Mouse (Mus musculus) cerebellum, postnatal 10 days (tissue): ENCODE measurements around the gene Ppp2r5c.

Experiments used
- DNase-seq, 2 experiments: peaks; one replicate each; pipeline ENCODE4 v3.0.0; 2021; ENCODE audit warnings: mixed read lengths in 2 of 2

Gene Ppp2r5c

DNA sequence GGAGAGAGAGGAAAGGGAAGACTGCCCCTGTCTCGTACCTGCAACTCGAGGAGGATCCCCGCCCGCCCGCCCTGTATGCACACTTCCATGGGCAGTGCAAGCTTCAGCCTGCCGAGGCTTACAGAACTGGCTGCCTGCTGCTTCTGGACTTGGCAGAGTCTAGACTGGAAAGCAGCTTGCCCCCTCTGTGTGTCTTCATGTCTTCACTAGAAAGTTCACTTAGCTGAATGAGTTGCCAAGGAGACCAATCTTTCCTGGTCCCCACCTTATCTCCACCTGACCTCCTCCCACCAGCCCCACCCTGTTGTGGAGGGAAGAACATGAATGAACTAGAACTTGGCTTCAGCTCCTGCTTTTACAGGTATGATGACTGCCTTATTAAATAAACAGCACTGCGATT lies 66.0 kb downstream of the Ppp2r5c start:
- peak; percentile 66 to 76 for DNase-seq

DNA sequence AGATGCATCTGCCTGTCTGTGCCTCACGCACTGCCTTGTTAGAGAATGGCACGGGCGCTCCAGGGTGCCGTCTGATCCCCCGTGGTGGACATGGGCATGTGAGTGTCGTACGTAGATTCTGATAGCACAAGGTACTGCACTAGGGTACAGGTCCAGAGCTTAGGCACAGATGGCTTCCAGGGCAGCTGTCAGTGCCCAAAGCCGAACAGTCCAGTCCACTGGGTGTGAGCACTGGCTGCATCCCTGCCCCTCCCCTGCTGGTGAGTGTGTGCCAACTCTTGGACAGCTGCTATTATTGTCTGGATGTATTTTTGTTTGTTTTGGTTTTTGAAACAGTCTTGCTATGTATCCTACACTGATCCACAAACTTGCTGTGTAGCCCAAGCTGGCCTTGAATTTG lies 68.8 kb downstream of the Ppp2r5c start:
- peak; percentile 66 to 73 for DNase-seq

- DNase-seq = no peak
Measured at GRCm38 (mm10) chr12:110520236-110520987, 73.5 kb downstream of the Ppp2r5c start.

DNA sequence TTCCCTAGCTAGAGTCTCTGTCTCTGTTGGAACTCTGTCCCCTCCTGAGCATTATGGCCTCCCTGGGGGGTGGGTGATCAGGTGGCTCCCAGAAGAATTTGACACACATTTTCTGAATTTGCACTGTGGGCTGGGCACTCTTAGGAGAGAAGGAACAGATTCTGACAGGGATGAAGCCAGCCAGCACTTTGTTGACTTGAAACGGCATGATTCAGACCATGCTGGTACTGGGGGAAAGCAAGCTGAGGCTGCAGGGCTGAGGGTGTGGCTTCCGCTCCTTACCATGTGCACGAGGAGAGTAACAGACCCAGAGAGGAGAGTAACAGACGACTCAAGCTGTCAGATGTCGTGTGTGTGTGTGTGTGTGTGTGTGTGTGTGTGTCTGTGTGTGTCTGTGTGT lies 76.6 kb downstream of the Ppp2r5c start:
- no peak for DNase-seq

- no peak for DNase-seq
Measured at GRCm38 (mm10) chr12:110532711-110533110, 85.8 kb downstream of the Ppp2r5c start.

DNA sequence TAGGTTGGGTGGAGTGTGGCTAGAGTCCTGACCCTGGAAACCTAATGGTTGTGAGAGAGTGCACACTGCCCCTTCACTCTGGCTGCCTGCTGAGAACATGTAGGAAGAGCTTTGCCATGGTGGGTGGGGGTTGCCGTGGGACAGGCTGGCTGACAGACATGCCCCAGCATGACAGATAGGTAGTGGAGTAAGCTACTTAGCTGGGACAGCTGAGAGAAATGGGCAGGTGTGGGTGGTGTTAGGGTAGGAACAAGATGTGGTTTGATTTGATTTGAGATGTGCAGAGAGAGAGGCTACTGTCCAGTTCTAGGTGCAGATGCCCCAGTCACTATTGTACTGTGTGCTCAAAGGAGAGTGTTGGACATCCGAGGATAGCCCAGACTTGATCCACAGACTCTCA lies 86.2 kb downstream of the Ppp2r5c start:
- no peak for DNase-seq

DNA sequence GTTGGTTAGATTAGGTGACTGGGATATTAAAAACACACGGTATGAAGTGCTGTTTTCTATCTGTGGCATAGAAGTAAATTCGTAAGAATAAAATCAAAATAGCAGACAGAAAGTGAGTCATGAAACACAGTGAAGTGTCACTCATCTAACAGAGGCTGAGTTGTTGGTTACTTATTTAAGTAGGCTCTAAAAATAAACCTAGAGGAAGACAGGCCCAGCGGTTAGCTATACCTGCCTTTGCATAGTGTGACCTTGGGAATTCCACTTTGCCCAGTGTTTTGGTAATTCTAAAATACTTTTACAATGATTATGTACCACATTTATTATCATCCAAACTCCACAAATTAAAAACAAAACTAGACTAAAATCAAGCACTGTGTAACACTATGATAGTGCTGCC lies 86.9 kb downstream of the Ppp2r5c start:
- no peak for DNase-seq

DNA sequence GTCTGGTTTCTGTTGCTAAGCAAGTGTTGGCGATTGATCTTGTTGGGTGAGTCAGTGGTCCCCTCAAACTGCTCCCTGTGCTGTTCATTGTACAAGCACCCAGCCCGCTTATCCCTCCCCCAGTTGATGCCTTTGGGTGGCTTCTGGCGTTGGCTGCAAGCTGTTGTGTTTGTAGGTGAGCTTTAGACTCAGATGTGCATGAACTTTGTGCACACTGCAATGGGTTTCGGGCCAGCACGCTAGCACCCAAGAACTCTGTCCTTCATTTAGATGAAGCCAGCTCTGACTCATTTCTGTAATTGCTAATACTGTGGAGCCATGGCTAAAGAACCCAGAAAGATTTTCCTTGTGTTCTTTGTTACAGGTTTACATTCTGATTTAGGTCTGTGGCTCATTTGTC lies 88.4 kb downstream of the Ppp2r5c start:
- DNase-seq = no peak

- peak; percentile 64 to 73 for DNase-seq
Measured at GRCm38 (mm10) chr12:110537751-110538150, 90.8 kb downstream of the Ppp2r5c start.

GRCm38 (mm10) chr12:110539346-110539745 lies 92.4 kb downstream of the Ppp2r5c start:
- no peak for DNase-seq

DNA sequence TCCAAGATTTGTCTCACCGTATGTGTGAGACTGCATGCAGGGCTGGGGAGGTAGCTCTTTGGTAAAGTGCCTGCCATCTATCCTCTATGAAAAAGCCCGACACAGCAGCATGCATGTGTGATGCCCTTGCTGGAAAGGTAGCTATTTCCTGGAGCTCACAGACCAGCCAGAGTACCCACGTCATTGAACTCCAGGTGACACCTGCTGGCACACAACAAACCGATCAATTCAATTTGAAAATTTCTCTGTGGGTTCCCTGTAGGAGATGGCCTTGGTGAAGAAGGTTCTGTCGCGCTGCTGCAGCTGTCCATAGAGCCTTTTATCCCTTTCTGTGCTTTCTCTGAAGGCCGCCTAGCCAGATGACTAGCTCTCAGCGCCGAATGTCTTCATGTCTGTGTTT lies 92.9 kb downstream of the Ppp2r5c start:
- no peak for DNase-seq

DNA sequence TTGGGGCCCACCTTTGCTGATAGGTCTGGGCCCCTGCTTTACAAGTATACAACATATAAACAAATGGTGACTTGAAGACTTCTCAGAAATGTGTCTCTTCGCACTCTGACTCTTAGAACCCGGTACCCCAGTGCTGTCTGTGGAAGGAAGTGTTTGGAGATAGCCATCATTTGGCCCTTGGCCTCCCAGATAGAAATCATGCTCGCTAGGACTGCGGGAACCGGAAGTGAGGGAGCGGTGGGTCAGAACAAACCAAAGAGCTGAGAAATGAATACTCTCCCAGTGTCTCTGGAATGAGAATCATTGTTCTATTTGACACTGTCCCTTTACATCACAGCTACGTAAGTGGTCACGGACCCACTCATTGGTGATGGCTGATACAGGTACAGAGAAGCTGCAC lies 93.4 kb downstream of the Ppp2r5c start:
- no peak for DNase-seq

DNA sequence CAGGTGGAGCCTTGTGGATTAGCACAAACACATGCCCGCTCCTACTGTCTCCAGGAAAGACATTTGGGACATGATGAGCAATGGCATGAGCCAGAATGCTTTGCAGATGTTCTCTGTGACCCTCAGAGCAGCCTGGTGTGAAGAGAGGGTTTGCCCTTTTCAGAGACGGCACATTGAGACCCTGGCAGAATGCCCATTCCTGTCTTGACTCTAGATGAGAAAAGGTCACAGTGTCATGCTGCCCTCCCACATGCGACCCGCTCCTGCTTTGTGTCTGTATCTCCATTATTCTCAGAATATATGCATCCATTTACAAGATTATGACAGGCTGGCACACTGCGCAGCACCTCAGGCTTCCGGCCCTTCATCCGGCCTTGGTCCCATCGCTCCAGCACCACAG lies 94.1 kb downstream of the Ppp2r5c start:
- peak; percentile 35 to 36 for DNase-seq

- DNase-seq = no peak
Measured at GRCm38 (mm10) chr12:110541528-110541927, 94.6 kb downstream of the Ppp2r5c start.

- DNase-seq = no peak
Measured at GRCm38 (mm10) chr12:110545040-110545701, 98.3 kb downstream of the Ppp2r5c start.

GRCm38 (mm10) chr12:110547573-110547972 lies 100.7 kb downstream of the Ppp2r5c start:
- DNase-seq = no peak

DNA sequence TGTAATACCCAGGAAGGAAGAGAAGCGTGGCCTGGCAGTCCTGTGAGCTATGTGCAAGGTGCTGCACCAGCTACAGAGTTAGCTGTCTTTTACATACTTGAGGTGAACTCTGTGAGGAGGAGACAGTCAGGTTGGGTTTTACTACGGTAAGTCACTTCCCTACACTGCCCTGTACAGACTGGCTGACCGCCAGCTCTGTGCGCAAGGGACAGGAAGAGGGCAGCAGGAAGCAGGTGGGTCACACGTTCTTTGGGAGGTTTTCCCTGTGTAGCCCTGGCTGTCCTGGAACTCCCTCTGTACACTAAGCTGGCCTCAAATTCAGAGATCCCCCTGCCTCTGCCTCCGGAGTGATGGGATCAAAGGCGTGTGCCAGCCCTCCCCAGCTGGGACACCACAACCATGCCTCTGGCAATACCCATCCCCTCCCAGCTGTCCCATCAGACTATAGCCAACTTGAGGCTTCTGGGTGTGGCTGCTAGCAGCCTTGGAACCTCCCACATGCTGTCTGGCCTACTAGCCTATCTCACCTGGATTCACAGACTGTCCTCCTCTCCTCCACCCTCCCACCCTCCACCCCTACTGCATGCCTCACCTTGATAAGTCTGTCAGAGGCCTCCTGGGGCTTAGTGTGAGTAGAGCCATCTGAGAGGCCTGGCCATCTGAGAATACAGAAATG lies 102.7 kb downstream of the Ppp2r5c start:
- no peak for DNase-seq

- DNase-seq = no peak
Measured at GRCm38 (mm10) chr12:110550364-110550763, 103.4 kb downstream of the Ppp2r5c start.

GRCm38 (mm10) chr12:110552113-110552512 lies 105.2 kb downstream of the Ppp2r5c start:
- DNase-seq = no peak

DNA sequence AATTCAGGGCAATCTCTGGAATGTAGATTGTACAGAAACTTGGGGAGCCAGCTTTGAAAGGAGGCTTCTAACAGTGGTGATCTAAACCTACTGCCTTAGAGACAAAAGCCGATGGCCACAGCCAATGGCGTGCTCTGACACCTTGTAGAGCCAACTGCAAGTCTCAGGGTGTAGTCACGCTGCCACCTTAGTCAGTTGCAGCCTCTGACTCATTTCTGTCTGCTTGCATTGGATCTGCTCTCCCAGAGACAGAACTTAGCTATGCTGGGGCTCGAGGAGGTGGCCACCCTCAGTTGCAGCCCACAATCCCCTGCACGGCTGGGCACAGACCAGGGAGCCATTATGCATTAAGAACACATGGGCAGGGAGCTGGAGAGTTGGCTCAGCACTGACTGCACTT lies 106.4 kb downstream of the Ppp2r5c start:
- no peak for DNase-seq

DNA sequence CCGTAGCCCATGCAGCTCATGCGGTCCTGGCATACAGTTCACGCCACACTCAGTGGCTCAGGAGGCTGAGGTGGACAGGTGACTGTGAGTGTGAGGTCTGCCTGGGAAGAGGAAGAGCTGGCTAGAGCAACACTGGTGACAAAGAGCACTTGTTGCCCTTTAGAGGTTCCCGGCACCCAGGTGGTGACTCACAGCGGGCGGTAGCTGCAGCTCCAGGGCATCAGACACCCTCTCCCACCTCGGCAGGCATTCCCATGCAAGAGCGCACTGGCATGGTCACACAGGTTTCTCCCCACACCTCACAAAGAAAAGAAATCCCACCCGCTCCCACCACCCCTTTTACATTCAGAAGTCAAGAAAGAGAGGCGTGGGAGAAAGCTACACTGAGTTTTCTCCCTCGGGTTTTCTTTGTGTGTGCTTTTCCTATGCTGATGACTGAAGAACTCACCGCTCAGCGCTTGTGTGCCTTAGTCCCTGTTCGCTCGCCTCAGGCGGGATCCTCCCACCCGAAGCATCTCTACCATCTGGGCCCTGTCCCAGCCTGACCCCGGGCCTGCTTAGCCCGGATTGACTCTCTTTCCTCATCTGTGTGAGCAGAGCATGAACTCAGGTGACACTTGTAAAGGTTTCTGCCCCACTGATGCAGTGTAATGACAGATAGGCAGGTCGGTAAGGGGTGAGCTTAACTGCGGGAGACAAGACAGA lies 108.8 kb downstream of the Ppp2r5c start:
- DNase-seq = no peak

DNA sequence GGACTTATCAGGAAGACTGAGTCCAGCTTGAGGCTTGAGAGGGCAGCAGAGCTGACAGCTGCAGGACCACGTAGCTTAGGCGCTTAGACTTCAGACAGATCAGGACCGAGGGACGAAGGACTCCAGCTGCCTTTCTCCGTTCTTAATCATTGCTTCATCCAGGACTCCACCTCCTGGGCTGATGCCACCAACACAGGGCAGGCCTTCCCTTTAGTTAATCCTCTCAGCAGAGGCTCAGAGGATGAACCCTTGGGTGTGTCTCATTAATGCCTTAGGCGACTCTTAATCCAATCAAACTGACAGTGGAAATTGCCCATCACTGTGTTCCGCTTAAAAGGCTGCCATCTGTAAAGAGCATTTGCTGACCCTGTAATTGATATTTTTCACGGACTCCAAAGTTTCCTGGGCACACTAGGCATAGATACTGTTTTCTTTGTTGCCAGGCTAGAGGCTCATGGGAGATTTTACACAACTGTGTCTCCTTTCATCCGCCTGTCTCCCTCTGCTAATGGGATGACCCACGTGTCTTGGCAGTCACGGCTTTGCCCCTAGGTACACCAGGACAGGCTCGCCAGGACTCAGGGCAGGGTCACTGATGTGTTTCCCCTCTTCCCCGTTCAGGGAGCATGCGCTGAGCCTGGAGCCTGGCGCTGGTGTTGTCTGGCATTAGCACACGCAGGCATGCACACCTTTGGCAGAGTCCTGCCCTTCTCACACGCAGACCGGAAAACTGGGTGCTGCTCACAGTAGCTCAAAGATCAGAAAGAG lies 110.1 kb downstream of the Ppp2r5c start:
- peak in 1 of 2 experiments; percentile 35 for DNase-seq

- no peak for DNase-seq
Measured at GRCm38 (mm10) chr12:110558175-110558574, 111.3 kb downstream of the Ppp2r5c start.
